ENCODE assay signal across 8 mouse cellular contexts in genomic region chr5:30666391-30667195, GRCm38 (mm10). TPM values are rescaled to one million over a fixed set of nuclear protein-coding genes. Genes with fewer than 3 reads are reported as not detected.
A peak's percentile ranks its signal among the peaks of the same experiment; 100 is the strongest.
DNase-seq lines count a peak whose midpoint lies in the region; ATAC-seq and TF ChIP-seq lines count a peak whose summit lies in the region.

TSS of gene Cenpa (plus strand) at chr5:30666777.

- H3K9me3 ChIP-seq in hindbrain, embryonic 13.5 days, result no peaks in the 10 kb centered on the region

- TF ChIP-seq CTCF in Patski (IDR thresholded peaks at IDR 0.05), result no peak

- ATAC-seq in Patski, result peak; percentile 98
- ATAC-seq in hindbrain, embryonic 13.5 days (ENCODE audit: low FRiP score), result peak; percentile 96

- CTCF ChIA-PET in Patski (lab: Charles Lee), result interaction anchor here (1.1 kb wide), 2 partner anchors 13 to 20 kb away, joined by 3 to 4 read pairs; no protein-coding TSS in a partner anchor

- in situ Hi-C loops in Patski (cut with MboI; ENCODE audit: low pct_unique_long_range_greater_than_20kb), result no loop called here

- peak within 1 kb of the TSS; percentile 91 for H3K4me2 ChIP-seq in hindbrain, embryonic 13.5 days

- no peaks in the 10 kb centered on the region for H3K27me3 ChIP-seq in Patski
- no peaks in the 10 kb centered on the region for H3K27me3 ChIP-seq in hindbrain, embryonic 13.5 days

- WGBS in hindbrain, embryonic 13.5 days, result under 1% methylated on average over 40 of the region's 40 CpGs

- peaks cover 22% of the 10 kb centered on the region for H3K4me1 ChIP-seq in hindbrain, embryonic 13.5 days (replicated peaks)

- DNase-seq in Patski (ENCODE audit: low read depth, low spot score), result peak; percentile 97
- DNase-seq in cerebellum, postnatal 14 days, result peak; percentile 89 to 91
- DNase-seq in frontal cortex, postnatal 14 days (ENCODE audit: low spot score in 2 of 2), result peak; percentile 86 to 88
- DNase-seq in layer of hippocampus, postnatal 25 days (ENCODE audit: extremely low spot score in 1 of 2, low spot score in 1 of 2), result peak; percentile 61 to 62
- peak; percentile 99 for DNase-seq in lung, postnatal 25 days (ENCODE audit: low spot score)
- DNase-seq in retina, embryonic 14.5 days (ENCODE audit: low spot score), result peak; percentile 96
- peak; percentile 83 for DNase-seq in thymus, postnatal 4 days

- H3K9ac ChIP-seq in hindbrain, embryonic 13.5 days, result peak within 1 kb of the TSS; percentile 79

- no peaks in the 10 kb centered on the region for H3K36me3 ChIP-seq in hindbrain, embryonic 13.5 days

- POLR2A ChIA-PET in Patski (lab: Charles Lee), result interaction anchor here (1.2 to 1.4 kb wide), 2 partner anchors 18 to 116 kb away, joined by 3 read pairs; no protein-coding TSS in a partner anchor

- H3K4me3 ChIP-seq in hindbrain, embryonic 13.5 days, result peak within 1 kb of the TSS; percentile 83

- peak within 1 kb of the TSS; percentile 79 for H3K27ac ChIP-seq in hindbrain, embryonic 13.5 days

RNA-seq across cellular contexts. Expression of gene Cenpa, which starts in this region (rescaled TPM):
- 106 TPM for polyA plus RNA-seq in Patski (2021)
- polyA plus RNA-seq in hindbrain, embryonic 13.5 days (2015; fragmentation: Nextera tagmentation; extraction: Ambion mirVana), result 61.6 and 69.1 TPM in 2 replicates
- 1 to 10 TPM; 3.8 to 3.9 TPM for total RNA-seq in layer of hippocampus, postnatal 25 days (2021)

Comparison
In these comparisons a context has a peak if more than half of its experiments do, and no peak if none do; other contexts are left out.
1. Peak in every context shown above with its lines: DNase-seq, ATAC-seq, H3K4me3 ChIP-seq and H3K27ac ChIP-seq.